ENCODE assay signal across 24 mouse cellular contexts in the genomic region with DNA sequence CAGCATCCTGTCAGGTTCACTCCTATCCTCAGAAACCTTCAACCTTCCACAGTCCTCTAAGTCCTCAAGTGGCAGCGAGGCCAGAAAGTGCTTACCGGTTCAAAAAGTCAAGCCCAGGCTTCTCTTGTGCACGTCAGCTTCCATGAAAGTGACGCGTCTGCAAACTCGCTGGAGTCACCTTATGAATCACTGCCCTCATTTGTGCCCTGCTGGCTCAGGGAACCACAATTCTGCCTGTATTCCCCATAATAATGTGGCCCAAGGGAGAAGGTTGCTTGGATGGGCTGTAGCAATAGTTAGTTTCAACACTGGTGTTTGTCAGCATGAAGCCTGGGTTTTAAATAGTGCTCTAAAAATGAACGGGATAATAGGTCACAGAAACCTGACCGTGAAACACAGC.
DNase-seq lines count a peak whose midpoint lies in the region; ATAC-seq lines count a peak whose summit lies in the region.
"Had no signal": no experiment of that assay in that cellular context is flagged by ENCODE, and none has a peak within 500 bp of the region (broad histone marks: within the 10 kb centered on the region; RNA-seq: fewer than 3 reads in every experiment).

No protein-coding gene starts in this region.

- 84% methylated on average over 8 of the region's 8 CpGs for WGBS in hindbrain, embryonic 10.5 days
- 75% methylated on average over 8 of the region's 8 CpGs for WGBS in hindbrain, embryonic 14.5 days
- 90% methylated on average over 8 of the region's 8 CpGs for WGBS in midbrain, embryonic 10.5 days
- 85% methylated on average over 8 of the region's 8 CpGs for WGBS in midbrain, embryonic 16.5 days
- 64% methylated on average over 8 of the region's 8 CpGs for WGBS in limb, embryonic 10.5 days

- no peaks in the 10 kb centered on the region for H3K9me3 ChIP-seq in hindbrain, embryonic 10.5 days
- H3K9me3 ChIP-seq in hindbrain, embryonic 14.5 days (ENCODE audit: control insufficient read depth, low read length), result no peaks in the 10 kb centered on the region
- H3K9me3 ChIP-seq in midbrain, embryonic 10.5 days (replicated peaks), result no peaks in the 10 kb centered on the region
- H3K9me3 ChIP-seq in midbrain, embryonic 16.5 days (replicated peaks; ENCODE audit: control insufficient read depth, low read length, poor library complexity, severe bottlenecking), result no peaks in the 10 kb centered on the region
- no peaks in the 10 kb centered on the region for H3K9me3 ChIP-seq in limb, embryonic 10.5 days (replicated peaks)
- H3K9me3 ChIP-seq: embryonic facial prominence, embryonic 13.5 days; forebrain, embryonic 12.5 days; heart, embryonic 10.5 days; liver, embryonic 15.5 days had no signal

- DNase-seq in hindbrain, embryonic 10.5 days (ENCODE audit: low spot score), result no peak
- no peak for DNase-seq in hindbrain, embryonic 14.5 days (ENCODE audit: low spot score)
- no peak for DNase-seq in midbrain, embryonic 10.5 days (ENCODE audit: low spot score)
- DNase-seq in NIH3T3 (ENCODE audit: low read depth), result peak; percentile 81
- DNase-seq in limb, embryonic 10.5 days (ENCODE audit: low spot score), result peak; percentile 72
- no peak for DNase-seq in T-cell, adult 2 months (ENCODE audit: low spot score)
- no peak for DNase-seq in ovary, postnatal 10 days (ENCODE audit: low spot score)
- DNase-seq: cerebellum, adult 8-10 months; cerebellum, postnatal 36 days; embryo, embryonic 11 days; gastrocnemius, adult 2 months; layer of hippocampus, adult 9-11 months; liver; lung, postnatal 4 days; retina, postnatal 1 day; right cerebral cortex, postnatal 25 days; thymus, postnatal 14 days had no signal

- peaks cover 28% of the 10 kb centered on the region for H3K27me3 ChIP-seq in hindbrain, embryonic 10.5 days (ENCODE audit: insufficient read depth, poor library complexity, severe bottlenecking)
- no peaks in the 10 kb centered on the region for H3K27me3 ChIP-seq in hindbrain, embryonic 14.5 days (ENCODE audit: control insufficient read depth, insufficient read depth, low read length)
- H3K27me3 ChIP-seq in midbrain, embryonic 10.5 days (ENCODE audit: low read depth, poor library complexity, severe bottlenecking), result peaks cover 42% of the 10 kb centered on the region
- H3K27me3 ChIP-seq in midbrain, embryonic 16.5 days (ENCODE audit: control insufficient read depth, insufficient read depth, low read depth, low read length), result no peaks in the 10 kb centered on the region; the same call in 1 of the 2 replicates
- no peaks in the 10 kb centered on the region for H3K27me3 ChIP-seq in limb, embryonic 10.5 days (ENCODE audit: low read depth, poor library complexity, severe bottlenecking)
- H3K27me3 ChIP-seq: embryonic facial prominence, embryonic 13.5 days; liver, embryonic 15.5 days had no signal

- no peaks in the 10 kb centered on the region for H3K36me3 ChIP-seq in hindbrain, embryonic 10.5 days
- no peaks in the 10 kb centered on the region for H3K36me3 ChIP-seq in hindbrain, embryonic 14.5 days (replicated peaks; ENCODE audit: control insufficient read depth, insufficient read depth)
- peaks cover 12% of the 10 kb centered on the region; the same call in 1 of the 2 replicates for H3K36me3 ChIP-seq in midbrain, embryonic 10.5 days
- H3K36me3 ChIP-seq in midbrain, embryonic 16.5 days (ENCODE audit: control insufficient read depth, insufficient read depth, low read length), result no peaks in the 10 kb centered on the region
- no peaks in the 10 kb centered on the region for H3K36me3 ChIP-seq in limb, embryonic 10.5 days
- H3K36me3 ChIP-seq: forebrain, embryonic 12.5 days; heart, embryonic 10.5 days; liver, embryonic 15.5 days had no signal

- ATAC-seq in hindbrain, embryonic 14.5 days (ENCODE audit: low FRiP score), result no peak
- ATAC-seq in midbrain, embryonic 16.5 days, result no peak

- H3K4me1 ChIP-seq in hindbrain, embryonic 10.5 days (replicated peaks), result peaks cover 63% of the 10 kb centered on the region
- peaks cover 15% of the 10 kb centered on the region; the same call in 1 of the 2 replicates for H3K4me1 ChIP-seq in hindbrain, embryonic 14.5 days (replicated peaks; ENCODE audit: control insufficient read depth, insufficient read depth, low read length)
- peaks cover 53% of the 10 kb centered on the region for H3K4me1 ChIP-seq in midbrain, embryonic 10.5 days
- 0 out of 2 replicates have a peak, but pooled peaks cover 2% of the 10 kb centered on the region for H3K4me1 ChIP-seq in midbrain, embryonic 16.5 days (ENCODE audit: control insufficient read depth, insufficient read depth, low read length)
- H3K4me1 ChIP-seq in limb, embryonic 10.5 days, result peaks cover 50% of the 10 kb centered on the region
- H3K4me1 ChIP-seq: liver, embryonic 15.5 days had no signal

- no peak overlapping the region for H3K9ac ChIP-seq in hindbrain, embryonic 14.5 days
- H3K9ac ChIP-seq in midbrain, embryonic 16.5 days (ENCODE audit: low read depth, low read length), result no peak overlapping the region
- H3K9ac ChIP-seq: embryonic facial prominence, embryonic 13.5 days; forebrain, embryonic 12.5 days; liver, embryonic 15.5 days had no signal

- H3K4me3 ChIP-seq in hindbrain, embryonic 10.5 days, result no peak overlapping the region
- no peak overlapping the region for H3K4me3 ChIP-seq in hindbrain, embryonic 14.5 days (replicated peaks; ENCODE audit: low read length)
- H3K4me3 ChIP-seq in midbrain, embryonic 10.5 days, result no peak overlapping the region
- no peak overlapping the region for H3K4me3 ChIP-seq in midbrain, embryonic 16.5 days (ENCODE audit: low read depth, low read length)
- H3K4me3 ChIP-seq in limb, embryonic 10.5 days, result no peak overlapping the region
- H3K4me3 ChIP-seq: embryonic facial prominence, embryonic 13.5 days; erythroblast, embryonic 14.5 days; forebrain, embryonic 12.5 days; gastrocnemius, adult 2 months; heart, embryonic 10.5 days; left cerebral cortex, adult 2 months; liver, embryonic 15.5 days had no signal

- H3K27ac ChIP-seq in hindbrain, embryonic 10.5 days, result peak overlapping the region; percentile 66
- H3K27ac ChIP-seq in hindbrain, embryonic 14.5 days, result no peak overlapping the region
- 0 out of 2 replicates have a peak overlapping the region, but pooled peaks have one; percentile 6 for H3K27ac ChIP-seq in midbrain, embryonic 10.5 days (replicated peaks)
- H3K27ac ChIP-seq in midbrain, embryonic 16.5 days (ENCODE audit: low read length), result no peak overlapping the region
- peak overlapping the region; percentile 21; the same call in 1 of the 2 replicates for H3K27ac ChIP-seq in limb, embryonic 10.5 days
- H3K27ac ChIP-seq: embryonic facial prominence, embryonic 13.5 days; forebrain, embryonic 12.5 days; gastrocnemius, adult 2 months; left cerebral cortex, adult 2 months; liver, embryonic 15.5 days had no signal

- no peak overlapping the region for H3K4me2 ChIP-seq in hindbrain, embryonic 14.5 days (replicated peaks)
- H3K4me2 ChIP-seq in midbrain, embryonic 16.5 days (ENCODE audit: low read length), result no peak overlapping the region
- H3K4me2 ChIP-seq: embryonic facial prominence, embryonic 13.5 days; forebrain, embryonic 12.5 days; liver, embryonic 15.5 days had no signal

Comparison
In these comparisons a context has a peak if more than half of its experiments do, and no peak if none do; other contexts are left out.
1. H3K27ac ChIP-seq: peak in hindbrain, embryonic 10.5 days (single experiment), midbrain, embryonic 10.5 days (single experiment) and limb, embryonic 10.5 days (single experiment); none in hindbrain, embryonic 14.5 days (single experiment) and midbrain, embryonic 16.5 days (single experiment).
2. DNase-seq: peak in NIH3T3 (single experiment) and limb, embryonic 10.5 days (single experiment); none in hindbrain, embryonic 10.5 days (single experiment), hindbrain, embryonic 14.5 days (single experiment), midbrain, embryonic 10.5 days (single experiment), T-cell, adult 2 months (single experiment) and ovary, postnatal 10 days (single experiment).